Mouse (Mus musculus) kidney, adult 8-10 months (tissue): Measurements from ENCODE around the gene Ica1l.

Experiments used
- DNase-seq, 2 experiments: peaks; one replicate each; pipeline ENCODE4 v3.0.0; 2022

Gene Ica1l

GRCm38 (mm10) chr1:59959941-59960340 is 83.0 kb downstream of the Ica1l start:
- DNase-seq: no peak

GRCm38 (mm10) chr1:59957206-59957605 is 85.8 kb downstream of the Ica1l start:
- no peak for DNase-seq

GRCm38 (mm10) chr1:59947509-59947908 is 95.5 kb downstream of the Ica1l start:
- DNase-seq: no peak

GRCm38 (mm10) chr1:59945969-59946368 is 97.0 kb downstream of the Ica1l start:
- DNase-seq: no peak

- peak in 1 of 2 experiments; percentile 19 for DNase-seq
Observed at GRCm38 (mm10) chr1:59943825-59944224, 99.2 kb downstream of the Ica1l start.

GRCm38 (mm10) chr1:59942057-59942790 is 100.8 kb downstream of the Ica1l start:
- no peak for DNase-seq

- DNase-seq: no peak
Observed at GRCm38 (mm10) chr1:59941063-59941462, 101.9 kb downstream of the Ica1l start.

- DNase-seq: peak in 1 of 2 experiments; percentile 31
Observed at GRCm38 (mm10) chr1:59932991-59933390, 110.0 kb downstream of the Ica1l start.
